Mouse (Mus musculus) thymus, adult 2 months (tissue): ENCODE results near the gene Gjb5.

Source experiments
- CTCF ChIP-seq: fragments of 200-500 bp; IDR thresholded peaks from 2 replicates; pipeline ENCODE4 v1.5.1; 2012; ENCODE audit warnings: mild to moderate bottlenecking, control low read depth, low read length, moderate library complexity, borderline replicate concordance; ENCODE audit not compliant: control insufficient read depth, poor library complexity, insufficient read depth; ENCODE audit errors: extremely low read depth
- POLR2A ChIP-seq: fragments of 200-500 bp; IDR thresholded peaks from 2 replicates; pipeline ENCODE4 v1.6.1; 2012; ENCODE audit warnings: mild to moderate bottlenecking, low read length, control low read depth, moderate library complexity; ENCODE audit not compliant: control insufficient read depth, poor library complexity, insufficient read depth; ENCODE audit errors: extremely low read depth

DNA sequence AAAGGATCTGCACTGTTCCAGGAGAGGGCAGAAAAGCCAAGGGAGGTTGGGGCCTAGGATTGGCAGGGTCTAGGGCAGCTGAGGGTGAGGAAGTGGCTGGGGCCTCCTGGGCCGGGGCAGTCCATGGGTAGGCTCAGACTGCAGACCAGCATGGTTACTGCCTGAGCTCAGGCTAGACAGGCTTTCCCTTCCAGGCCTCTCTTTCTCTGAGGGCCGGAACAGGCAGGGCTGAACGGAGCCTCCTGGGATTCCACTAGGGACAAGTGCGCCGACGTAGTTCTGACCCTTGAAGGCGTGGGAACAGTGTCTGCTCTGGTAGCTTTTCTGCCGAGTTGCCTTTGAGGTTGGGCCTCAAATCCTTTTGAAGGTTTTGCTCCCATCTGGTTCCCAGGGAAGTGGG, 42.2 kb downstream of the Gjb5 start:
- TF ChIP-seq CTCF: no peak
- no peak for TF ChIP-seq POLR2A
